Mouse (Mus musculus) liver, embryonic 16.5 days (tissue): Measurements from ENCODE around the gene Tbx2. TPM values are rescaled to one million over a fixed set of nuclear protein-coding genes. Genes with fewer than 3 reads are reported as not detected.

Experiments used
- ATAC-seq: fragments of 200-750 bp; cut with Nextera tagmentation; 2 replicates; pipeline ENCODE4 v1.8.0; 2017; ENCODE audit warnings: low read depth, mild to moderate bottlenecking, moderate number of reproducible peaks, moderate library complexity
- H3K27ac ChIP-seq: fragments of 300-500 bp; sonication (generic); 2 replicates; pipeline ENCODE4 v1.5.1; 2014; ENCODE audit warnings: mild to moderate bottlenecking, low read length
- H3K27me3 ChIP-seq: fragments of 300-500 bp; sonication (generic); 2 replicates; pipeline ENCODE4 v1.6.1; 2014; ENCODE audit warnings: low read depth, low read length, mixed read lengths; ENCODE audit not compliant: control insufficient read depth, insufficient read depth
- H3K36me3 ChIP-seq: fragments of 300-500 bp; sonication (generic); 2 replicates; pipeline ENCODE4 v1.6.1; 2014; ENCODE audit warnings: mild to moderate bottlenecking; ENCODE audit not compliant: control insufficient read depth, insufficient read depth
- H3K4me1 ChIP-seq: fragments of 300-500 bp; sonication (generic); 2 replicates; pipeline ENCODE4 v1.6.1; 2014; ENCODE audit warnings: low read depth, low read length, mixed read lengths; ENCODE audit not compliant: control insufficient read depth
- H3K4me2 ChIP-seq: fragments of 300-500 bp; sonication (generic); 2 replicates; pipeline ENCODE4 v1.6.1; 2014; ENCODE audit warnings: low read depth, low read length, mixed read lengths
- H3K4me3 ChIP-seq: fragments of 300-500 bp; sonication (generic); 2 replicates; pipeline ENCODE4 v1.5.1; 2014; ENCODE audit warnings: low read depth, mild to moderate bottlenecking, low read length
- H3K9ac ChIP-seq: fragments of 300-500 bp; sonication (generic); 2 replicates; pipeline ENCODE4 v1.6.1; 2014; ENCODE audit warnings: low read depth, low read length
- H3K9me3 ChIP-seq: fragments of 300-500 bp; sonication (generic); replicated peaks from 2 replicates; pipeline ENCODE4 v1.6.1; 2016; ENCODE audit warnings: low read length; ENCODE audit not compliant: control insufficient read depth
- WGBS: fragments of 180-500 bp; shearing (Covaris S2); extraction: QIAGEN DNeasy Blood & Tissue Kit; methylation state at CpG from one replicate; pipeline ENCODE4 v1.1.7; 2014; ENCODE audit not compliant: insufficient replicate concordance; 5-methylcytosine and 5-hydroxymethylcytosine counted together
- polyA plus RNA-seq: library from polyadenylated mRNA; unstranded; fragments of >200 nt; fragmentation: Nextera tagmentation; extraction: Ambion mirVana; gene quantifications from 2 replicates; pipeline ENCODE4 v1.2.1, GENCODE M21; 2015

Gene Tbx2
- polyA plus RNA-seq, 1 experiment from 2014 or later: 0.26 TPM

DNA sequence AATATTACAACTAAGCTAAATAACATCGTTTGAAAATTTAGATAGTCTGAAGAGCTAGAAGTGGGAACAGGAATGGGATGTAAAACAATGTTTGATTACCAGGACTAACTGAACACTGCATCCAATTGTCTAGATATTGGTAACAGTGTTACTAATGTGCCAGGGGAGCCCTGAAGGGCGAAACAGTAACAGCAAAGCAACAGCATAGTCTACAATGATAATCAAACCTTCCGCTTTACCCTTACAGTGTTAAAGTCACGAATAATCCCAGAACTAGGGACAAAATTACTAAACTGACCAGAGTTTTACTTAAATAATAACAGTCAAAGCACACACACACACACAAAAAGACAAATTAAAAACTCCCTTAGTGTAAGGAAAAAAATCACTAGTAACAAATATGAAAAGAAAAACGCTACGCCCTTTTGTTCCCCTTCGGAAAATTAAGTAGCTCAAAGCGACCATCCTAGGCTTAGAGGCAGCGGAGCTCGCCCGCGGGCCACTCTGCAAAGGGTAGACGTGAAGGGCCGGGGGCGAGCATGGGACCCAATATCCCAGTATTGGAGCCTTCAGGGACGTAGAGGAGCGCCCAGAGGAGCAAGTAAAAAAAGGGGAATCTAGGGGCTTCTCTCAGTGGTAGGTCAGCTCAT is 55.6 kb downstream of the Tbx2 start:
- Histone ChIP-seq H3K27ac (no peak overlapping the region), H3K27me3 (peaks cover 91% of the 10 kb centered on the region), H3K36me3 (no peaks in the 10 kb centered on the region), H3K9ac (no peak overlapping the region), H3K4me1 (no peaks in the 10 kb centered on the region), H3K9me3 (no peaks in the 10 kb centered on the region), H3K4me2 (no peak overlapping the region), H3K4me3 (no peak overlapping the region)
- no peak for ATAC-seq
- 4% methylated on average over 17 of the region's 17 CpGs for WGBS

- Histone ChIP-seq H3K4me1 (no peaks in the 10 kb centered on the region), H3K27me3 (peaks cover 92% of the 10 kb centered on the region), H3K27ac (no peak overlapping the region), H3K36me3 (no peaks in the 10 kb centered on the region), H3K9ac (no peak overlapping the region), H3K4me3 (no peak overlapping the region), H3K4me2 (no peak overlapping the region), H3K9me3 (no peaks in the 10 kb centered on the region)
- 3% methylated on average over 26 of the region's 26 CpGs for WGBS
- ATAC-seq: no peak
Observed at GRCm38 (mm10) chr11:85888451-85888961, 56.2 kb downstream of the Tbx2 start.

DNA sequence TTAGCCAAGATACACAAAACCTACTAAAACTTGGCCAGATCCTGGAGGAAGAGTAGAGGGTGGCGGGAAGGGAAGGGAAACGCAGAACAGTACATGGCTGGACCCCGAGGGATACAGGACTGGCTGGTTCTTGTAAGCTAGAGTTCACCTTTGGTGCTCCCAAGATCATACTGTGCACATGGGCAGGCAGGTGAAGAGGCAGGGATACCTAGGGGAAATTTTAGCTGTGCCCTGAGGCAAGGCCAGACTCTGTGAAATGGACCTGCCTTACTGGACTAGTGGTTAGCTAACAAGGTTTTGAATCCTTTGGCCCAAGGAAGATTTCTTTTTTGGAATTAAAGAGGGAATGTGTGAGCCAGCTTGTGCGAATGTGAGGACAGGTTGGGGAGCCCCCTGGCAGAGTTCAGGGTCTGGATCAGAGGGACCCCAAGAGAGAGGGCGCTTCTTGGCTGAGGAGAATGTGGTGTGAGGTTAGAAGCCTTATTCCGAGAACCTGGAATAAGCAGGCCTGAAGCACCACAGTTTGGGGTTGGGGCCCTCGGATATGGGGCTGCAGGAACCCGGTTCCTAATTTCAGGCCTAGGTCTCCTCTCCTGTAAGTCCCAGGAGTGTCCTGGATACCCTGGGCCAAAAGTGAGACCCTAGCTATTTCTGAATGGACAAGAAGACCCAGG is 56.8 kb downstream of the Tbx2 start:
- Histone ChIP-seq H3K4me2 (no peak overlapping the region), H3K9ac (no peak overlapping the region)

DNA sequence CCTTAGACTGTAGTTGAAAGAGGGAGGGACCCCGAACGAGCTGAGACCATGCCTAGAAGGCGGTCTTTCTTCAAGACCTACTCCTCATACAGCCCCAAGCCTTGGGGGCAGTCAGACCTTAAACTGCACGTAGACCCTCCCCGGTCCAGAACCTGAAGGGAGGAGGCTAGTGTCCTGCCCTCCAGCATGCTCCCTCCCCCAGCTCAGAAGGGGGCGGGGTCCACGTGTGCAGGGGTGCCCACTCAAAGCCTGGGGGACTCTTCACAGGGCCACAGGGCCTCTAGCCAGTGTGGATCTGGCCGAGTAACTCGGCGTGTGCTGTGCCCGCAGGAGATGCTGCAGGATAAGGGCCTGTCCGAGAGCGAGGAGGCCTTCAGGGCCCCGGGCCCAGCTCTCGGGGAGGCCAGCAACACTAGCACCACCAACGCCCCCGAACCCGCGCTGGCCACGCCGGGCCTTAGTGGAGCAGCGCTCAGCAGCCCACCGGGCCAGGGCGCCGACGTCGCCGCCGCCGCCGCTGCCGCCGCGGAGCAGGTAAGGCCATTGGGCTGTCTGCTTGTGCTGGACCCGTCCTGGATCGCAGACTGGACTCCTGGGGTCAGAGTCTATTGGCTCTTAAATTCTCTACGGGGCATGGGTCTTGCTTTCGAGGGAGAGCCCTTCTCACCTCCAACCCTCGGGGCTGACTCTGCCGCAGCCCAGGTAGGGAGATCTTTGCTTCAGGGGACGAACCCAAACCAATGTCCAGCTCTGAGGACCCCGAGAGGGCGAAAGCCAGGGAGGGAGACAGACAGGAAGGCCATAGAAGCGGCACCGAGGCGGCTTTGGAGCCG is 57.6 kb downstream of the Tbx2 start:
- Histone ChIP-seq H3K4me1 (no peaks in the 10 kb centered on the region), H3K4me3 (no peak overlapping the region), H3K27ac (no peak overlapping the region), H3K36me3 (no peaks in the 10 kb centered on the region), H3K9me3 (no peaks in the 10 kb centered on the region), H3K4me2 (no peak overlapping the region), H3K9ac (no peak overlapping the region), H3K27me3 (peaks cover 97% of the 10 kb centered on the region)
- WGBS: 4% methylated on average over 46 of the region's 47 CpGs
- no peak for ATAC-seq

More for the DNA sequence above, 56.8 kb downstream of the Tbx2 start:
- Histone ChIP-seq H3K9me3 (no peaks in the 10 kb centered on the region), H3K4me3 (no peak overlapping the region), H3K4me1 (no peaks in the 10 kb centered on the region), H3K36me3 (no peaks in the 10 kb centered on the region), H3K27me3 (peaks cover 97% of the 10 kb centered on the region), H3K27ac (no peak overlapping the region)
- no peak for ATAC-seq
- WGBS: 26% methylated on average over 8 of the region's 8 CpGs

GRCm38 (mm10) chr11:85890563-85890845 is 58.2 kb downstream of the Tbx2 start:
- H3K9me3 ChIP-seq: no peaks in the 10 kb centered on the region
- no peak for ATAC-seq
- no peak overlapping the region for H3K4me3 ChIP-seq
- H3K4me2 ChIP-seq: no peak overlapping the region
- H3K27me3 ChIP-seq: peaks cover 97% of the 10 kb centered on the region
- no peak overlapping the region for H3K9ac ChIP-seq
- no peaks in the 10 kb centered on the region; the same call in 1 of the 2 replicates for H3K4me1 ChIP-seq
- H3K27ac ChIP-seq: no peak overlapping the region
- H3K36me3 ChIP-seq: no peaks in the 10 kb centered on the region
- WGBS: 1% methylated on average over 13 of the region's 13 CpGs

- no peak overlapping the region for H3K9ac ChIP-seq
- 6% methylated on average over 12 of the region's 13 CpGs for WGBS
- H3K36me3 ChIP-seq: no peaks in the 10 kb centered on the region
- H3K9me3 ChIP-seq: no peaks in the 10 kb centered on the region
- peaks cover 97% of the 10 kb centered on the region for H3K27me3 ChIP-seq
- no peak overlapping the region for H3K4me2 ChIP-seq
- no peaks in the 10 kb centered on the region; the same call in 1 of the 2 replicates for H3K4me1 ChIP-seq
- H3K27ac ChIP-seq: no peak overlapping the region
- H3K4me3 ChIP-seq: no peak overlapping the region
- ATAC-seq: no peak
Observed at GRCm38 (mm10) chr11:85891010-85891691, 58.8 kb downstream of the Tbx2 start.

Other genes with a start within 250 kb of the Tbx2 start
- not detected in 2 replicates for gene Gm11444, start 17.8 kb downstream of the Tbx2 start, polyA plus RNA-seq
- not detected in 2 replicates for gene Tbx4, start 53.9 kb downstream of the Tbx2 start, polyA plus RNA-seq